Mouse (Mus musculus): ENCODE results near the gene Mfn1.

Gene Mfn1

DNA sequence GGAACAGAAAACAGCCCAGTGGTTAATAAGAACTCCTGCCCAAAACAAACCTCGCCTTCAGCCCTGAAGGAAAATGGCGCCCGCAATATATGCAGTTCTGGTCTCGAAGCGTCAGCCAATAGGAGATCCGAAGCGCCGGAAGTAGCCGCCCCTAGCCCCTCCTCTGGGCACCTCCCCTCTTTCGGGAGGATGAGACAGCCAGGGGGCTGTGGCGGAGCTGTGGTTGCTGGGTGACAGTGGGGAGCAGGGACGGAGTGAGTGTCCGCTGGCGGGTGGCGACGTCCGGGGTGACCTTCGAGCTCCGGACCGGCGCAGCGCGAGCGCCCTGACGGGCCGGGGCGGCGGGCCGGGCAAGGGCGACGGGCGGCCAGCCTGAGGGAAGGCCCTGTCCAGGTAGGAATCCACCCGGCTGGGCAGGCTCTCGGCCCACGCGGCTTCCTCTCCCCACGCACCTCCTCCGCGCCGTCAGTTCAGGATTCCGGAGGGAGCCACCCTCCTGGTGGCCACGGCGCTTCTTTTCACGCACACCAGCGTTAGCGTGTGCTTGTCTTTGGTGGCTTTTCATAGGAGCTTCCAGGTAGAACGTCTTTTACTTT lies at the start of gene Mfn1:
TSS of gene Mfn1 (plus strand) at position 163 of the 596 bp plus-strand sequence.
- peak; percentile 94 for DNase-seq (ENCODE audit: low read depth, low spot score)
- Histone ChIP-seq H3K27me3 (ENCODE audit: control insufficient read depth, insufficient read depth, low read length, poor library complexity, severe bottlenecking) (no peaks in the 10 kb centered on the region), H3K36me3 (ENCODE audit: control insufficient read depth, insufficient read depth, low read length, poor library complexity, severe bottlenecking) (0 out of 2 replicates have a peak, but pooled peaks cover 2% of the 10 kb centered on the region)

DNA sequence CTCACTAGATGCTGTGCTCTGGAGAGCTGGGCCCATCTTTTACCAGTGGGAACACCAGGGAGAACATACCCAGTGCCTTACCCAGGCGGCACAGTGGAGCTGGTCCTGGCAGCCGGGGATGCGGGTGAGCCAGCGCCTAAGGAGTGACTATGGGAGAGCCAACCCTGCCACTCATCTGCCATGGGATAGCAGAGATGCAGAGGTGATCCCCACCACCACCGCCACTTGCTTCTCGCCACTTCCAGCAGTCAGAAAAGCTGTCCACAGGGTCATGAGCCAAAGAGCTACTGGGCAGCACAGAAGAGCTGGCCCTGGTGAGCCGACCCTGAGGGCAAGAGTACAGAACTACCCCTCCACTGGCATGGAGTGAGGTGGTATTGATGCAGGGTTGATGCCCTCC lies 49.3 kb upstream of the Mfn1 start:
- DNase-seq (ENCODE audit: low read depth, low spot score) = no peak
- no peaks in the 10 kb centered on the region for H3K36me3 ChIP-seq (ENCODE audit: control insufficient read depth, insufficient read depth, low read length, poor library complexity, severe bottlenecking)
- H3K27me3 ChIP-seq (ENCODE audit: control insufficient read depth, insufficient read depth, low read length, poor library complexity, severe bottlenecking) = no peaks in the 10 kb centered on the region

DNA sequence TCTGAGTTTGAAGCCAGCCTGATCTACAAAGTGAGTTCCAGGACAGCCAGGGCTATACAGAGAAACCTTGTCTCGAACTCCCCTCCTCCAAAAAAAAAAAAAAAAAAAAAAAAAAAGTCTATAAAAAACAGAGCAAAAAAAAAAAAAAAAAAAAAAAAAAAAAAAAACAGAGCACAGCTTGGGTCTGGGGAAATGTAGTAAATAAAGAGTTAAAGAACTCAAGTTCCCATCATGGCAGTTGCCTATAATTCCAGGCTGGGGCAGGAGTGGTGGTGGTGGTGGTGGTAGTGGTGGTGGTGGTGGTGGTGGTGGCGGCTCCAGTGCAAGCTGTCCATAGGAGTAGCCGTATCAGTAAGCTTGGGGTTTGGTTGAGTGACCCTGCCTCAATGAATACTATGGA lies 46.2 kb upstream of the Mfn1 start:
- Histone ChIP-seq H3K27me3 (ENCODE audit: control insufficient read depth, insufficient read depth, low read length, poor library complexity, severe bottlenecking) (no peaks in the 10 kb centered on the region), H3K36me3 (ENCODE audit: control insufficient read depth, insufficient read depth, low read length, poor library complexity, severe bottlenecking) (no peaks in the 10 kb centered on the region)
- no peak for DNase-seq (ENCODE audit: low read depth, low spot score)

DNA sequence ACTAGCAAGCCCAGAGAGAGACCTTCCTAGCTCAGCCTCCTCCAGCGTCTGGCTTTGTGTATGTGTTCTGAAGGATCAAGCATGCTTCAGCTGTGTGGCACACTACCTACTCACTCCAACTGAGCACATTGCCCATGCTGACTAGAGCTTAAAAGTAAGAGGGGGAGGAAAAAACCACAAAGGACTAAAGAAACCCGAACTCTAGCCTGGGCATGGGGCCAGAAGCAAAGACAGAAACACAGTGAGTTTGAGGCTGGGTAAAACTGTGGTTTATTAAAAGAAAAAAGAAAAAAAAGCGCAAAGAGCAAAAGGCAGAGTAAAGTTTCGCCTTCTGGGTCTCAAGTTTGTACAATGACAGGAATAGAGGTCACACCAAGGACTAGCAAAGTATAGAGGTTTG lies 42.7 kb upstream of the Mfn1 start:
- no peak for DNase-seq (ENCODE audit: low read depth, low spot score)

DNA sequence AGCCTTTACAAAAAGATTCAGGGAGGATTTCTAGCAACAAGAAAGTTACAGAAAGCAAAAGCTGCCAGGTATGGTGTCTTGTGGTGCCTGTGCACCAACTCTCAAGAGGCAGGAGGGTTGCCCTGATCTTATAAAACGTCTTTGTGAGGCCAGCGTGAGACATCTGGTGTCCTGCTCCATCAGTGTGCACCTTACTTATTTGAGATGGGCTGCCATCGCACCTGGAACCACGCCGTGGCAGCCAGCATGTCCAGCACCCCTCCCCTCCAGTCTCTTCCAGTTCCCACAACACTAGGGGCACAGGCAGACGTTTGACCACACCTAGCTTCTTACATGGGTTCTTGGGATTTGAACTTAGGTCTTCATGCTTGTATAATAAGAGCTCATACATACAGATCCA lies 41.1 kb upstream of the Mfn1 start:
- no peaks in the 10 kb centered on the region for H3K36me3 ChIP-seq (ENCODE audit: control insufficient read depth, insufficient read depth, low read length, poor library complexity, severe bottlenecking)
- no peaks in the 10 kb centered on the region for H3K27me3 ChIP-seq (ENCODE audit: control insufficient read depth, insufficient read depth, low read length, poor library complexity, severe bottlenecking)
- no peak for DNase-seq (ENCODE audit: low read depth, low spot score)

More for the DNA sequence above, 42.7 kb upstream of the Mfn1 start:
- Histone ChIP-seq H3K36me3 (ENCODE audit: control insufficient read depth, insufficient read depth, low read length, poor library complexity, severe bottlenecking) (no peaks in the 10 kb centered on the region), H3K27me3 (ENCODE audit: control insufficient read depth, insufficient read depth, low read length, poor library complexity, severe bottlenecking) (no peaks in the 10 kb centered on the region)

DNA sequence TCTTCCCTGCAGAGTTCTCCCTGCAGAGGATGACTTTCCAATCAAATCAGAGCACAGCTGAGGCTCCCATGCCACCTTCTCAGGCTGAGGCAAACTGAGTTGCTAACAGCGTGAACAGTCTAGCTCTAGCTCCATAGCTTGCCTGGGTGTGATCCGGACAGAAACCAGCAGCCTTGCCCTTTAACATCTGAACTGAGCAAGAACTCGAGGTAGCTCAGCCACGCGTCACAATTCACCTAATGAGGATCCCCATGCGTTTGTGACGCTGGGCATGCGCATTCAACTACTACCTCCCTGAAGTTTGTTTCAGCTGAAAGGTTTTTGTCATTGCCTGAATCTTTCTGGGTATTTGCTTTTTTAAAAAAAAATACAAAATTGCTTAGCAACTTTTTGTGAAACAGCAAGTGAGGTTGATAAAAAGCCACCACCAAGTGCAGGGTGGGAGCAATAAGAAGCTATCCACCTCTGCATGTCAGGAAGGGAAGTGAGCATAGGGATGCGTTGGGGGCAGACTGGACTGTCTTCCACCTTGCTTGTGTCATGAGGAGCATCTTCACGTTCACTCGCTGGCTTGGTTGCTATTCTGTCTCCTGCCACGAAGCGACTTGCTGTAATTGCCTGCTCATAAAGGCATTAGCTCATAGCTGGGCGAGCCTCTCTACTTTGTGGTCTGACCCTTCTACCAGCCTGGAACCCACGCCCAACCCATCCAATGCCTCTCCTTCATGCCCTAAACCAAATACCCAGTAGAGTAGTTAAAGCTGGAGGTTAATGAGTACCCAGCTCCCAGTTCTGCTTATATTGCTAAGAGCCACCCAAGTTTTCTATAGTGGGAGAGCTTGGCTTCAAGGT lies 39.0 kb upstream of the Mfn1 start:
- DNase-seq (ENCODE audit: low read depth, low spot score) = peak; percentile 93
- no peaks in the 10 kb centered on the region for H3K36me3 ChIP-seq (ENCODE audit: control insufficient read depth, insufficient read depth, low read length, poor library complexity, severe bottlenecking)
- H3K27me3 ChIP-seq (ENCODE audit: control insufficient read depth, insufficient read depth, low read length, poor library complexity, severe bottlenecking) = no peaks in the 10 kb centered on the region

DNA sequence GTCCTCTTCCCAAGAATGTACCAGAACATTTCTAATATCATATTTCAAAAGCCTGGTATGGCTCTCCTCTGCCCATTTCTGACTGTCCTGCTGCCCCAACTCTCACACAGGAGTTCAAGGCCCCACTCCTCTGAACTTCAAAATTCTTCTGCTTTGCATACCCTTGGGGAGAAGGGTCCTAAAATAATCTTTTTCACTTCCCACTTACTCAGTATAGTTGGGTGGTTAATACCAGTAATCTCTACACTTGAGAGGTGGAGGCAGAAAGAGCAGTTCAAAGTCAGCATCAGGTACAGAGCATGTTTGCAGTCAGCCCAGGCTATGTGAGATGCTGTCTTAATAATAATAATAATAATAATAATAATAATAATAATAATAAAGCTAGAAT lies 38.3 kb upstream of the Mfn1 start:
- no peaks in the 10 kb centered on the region for H3K36me3 ChIP-seq (ENCODE audit: control insufficient read depth, insufficient read depth, low read length, poor library complexity, severe bottlenecking)
- peak; percentile 76 for DNase-seq (ENCODE audit: low read depth, low spot score)
- no peaks in the 10 kb centered on the region for H3K27me3 ChIP-seq (ENCODE audit: control insufficient read depth, insufficient read depth, low read length, poor library complexity, severe bottlenecking)

DNA sequence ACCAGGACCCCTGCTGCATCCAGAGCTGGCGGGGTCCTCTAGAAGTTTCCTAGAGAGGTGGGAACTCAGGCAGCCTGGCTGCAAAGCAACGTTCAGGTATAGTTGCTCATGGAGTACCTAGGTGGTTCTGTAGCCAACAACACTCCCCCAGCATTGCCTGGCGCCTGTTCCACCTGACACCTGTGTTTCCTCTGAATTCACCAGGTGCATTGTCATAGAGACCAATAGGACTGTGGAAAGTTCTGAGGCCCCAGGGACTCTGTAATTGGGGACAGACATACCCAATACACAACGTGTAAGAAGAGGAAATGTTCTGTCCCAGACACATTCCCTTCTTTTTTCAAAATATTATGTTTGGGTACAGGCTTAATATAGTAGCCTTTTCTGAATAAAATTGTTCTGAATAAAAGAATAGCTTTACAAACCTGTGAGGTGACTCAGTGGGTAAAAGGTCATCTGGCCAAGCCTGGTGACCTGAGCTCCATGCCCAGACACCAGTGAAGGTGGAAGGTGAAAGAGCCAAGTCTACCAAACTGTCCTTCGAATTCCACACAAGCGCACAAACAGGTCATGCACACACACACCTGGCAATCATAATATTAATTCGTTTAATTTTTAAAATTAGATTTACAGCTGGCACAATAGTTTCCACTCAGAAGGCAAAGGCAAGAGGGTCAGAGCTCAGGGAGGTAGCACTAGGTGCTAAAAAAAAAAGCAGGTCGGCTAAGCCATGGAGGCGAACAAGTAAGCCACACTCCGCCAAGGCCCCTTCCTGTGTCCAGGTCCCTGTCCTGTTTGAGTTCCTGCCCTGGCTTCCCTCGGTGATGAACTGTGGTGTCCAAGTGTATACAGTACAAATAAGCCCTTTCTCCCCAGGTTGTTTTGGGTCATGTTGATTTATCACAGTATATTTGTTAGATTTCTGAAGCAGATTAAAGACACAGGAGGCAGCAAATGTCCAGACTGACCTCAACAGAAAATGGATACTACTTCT lies 36.9 kb upstream of the Mfn1 start, which contains the start of gene Kcnmb3:
TSS of gene Kcnmb3 (minus strand) at position 135 of the 994 bp plus-strand sequence.
- H3K27me3 ChIP-seq (ENCODE audit: control insufficient read depth, insufficient read depth, low read length, poor library complexity, severe bottlenecking) = no peaks in the 10 kb centered on the region
- no peaks in the 10 kb centered on the region for H3K36me3 ChIP-seq (ENCODE audit: control insufficient read depth, insufficient read depth, low read length, poor library complexity, severe bottlenecking)
- DNase-seq (ENCODE audit: low read depth, low spot score) = peak; percentile 33

DNA sequence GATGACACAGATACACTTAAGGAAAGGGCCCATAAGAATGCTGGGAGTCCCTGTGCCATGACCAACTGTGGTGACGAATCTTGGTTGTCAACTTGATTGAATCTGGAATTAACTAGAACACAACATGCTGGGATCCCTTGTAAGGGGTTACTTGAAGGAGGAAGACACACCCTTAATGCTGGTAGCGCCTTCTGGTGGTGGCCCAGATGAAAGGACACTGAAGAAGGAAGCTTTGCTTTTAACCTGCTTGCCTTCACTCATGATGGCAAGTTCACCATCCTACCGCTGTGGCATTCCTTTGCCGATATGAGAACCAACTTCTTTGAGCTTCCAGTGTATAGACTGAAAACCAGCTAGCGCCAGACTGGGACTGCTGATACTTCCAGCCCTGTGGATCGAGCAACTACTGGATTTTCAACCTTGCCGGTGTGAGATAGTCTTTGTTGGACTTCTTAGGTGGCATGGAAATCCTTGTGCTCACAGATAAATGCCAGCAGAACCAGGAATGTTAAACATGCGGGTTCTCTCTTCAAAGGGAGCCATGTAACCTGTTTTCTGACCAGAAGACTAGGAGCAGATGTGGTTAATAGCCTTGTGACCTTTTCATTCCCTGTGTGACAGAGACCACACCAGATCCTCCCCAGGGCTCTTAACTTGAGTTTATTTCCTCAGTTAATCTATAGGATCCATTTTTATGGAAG lies 34.7 kb upstream of the Mfn1 start:
- DNase-seq (ENCODE audit: low read depth, low spot score) = peak; percentile 77
- H3K27me3 ChIP-seq (ENCODE audit: control insufficient read depth, insufficient read depth, low read length, poor library complexity, severe bottlenecking) = no peaks in the 10 kb centered on the region
- H3K36me3 ChIP-seq (ENCODE audit: control insufficient read depth, insufficient read depth, low read length, poor library complexity, severe bottlenecking) = no peaks in the 10 kb centered on the region

DNA sequence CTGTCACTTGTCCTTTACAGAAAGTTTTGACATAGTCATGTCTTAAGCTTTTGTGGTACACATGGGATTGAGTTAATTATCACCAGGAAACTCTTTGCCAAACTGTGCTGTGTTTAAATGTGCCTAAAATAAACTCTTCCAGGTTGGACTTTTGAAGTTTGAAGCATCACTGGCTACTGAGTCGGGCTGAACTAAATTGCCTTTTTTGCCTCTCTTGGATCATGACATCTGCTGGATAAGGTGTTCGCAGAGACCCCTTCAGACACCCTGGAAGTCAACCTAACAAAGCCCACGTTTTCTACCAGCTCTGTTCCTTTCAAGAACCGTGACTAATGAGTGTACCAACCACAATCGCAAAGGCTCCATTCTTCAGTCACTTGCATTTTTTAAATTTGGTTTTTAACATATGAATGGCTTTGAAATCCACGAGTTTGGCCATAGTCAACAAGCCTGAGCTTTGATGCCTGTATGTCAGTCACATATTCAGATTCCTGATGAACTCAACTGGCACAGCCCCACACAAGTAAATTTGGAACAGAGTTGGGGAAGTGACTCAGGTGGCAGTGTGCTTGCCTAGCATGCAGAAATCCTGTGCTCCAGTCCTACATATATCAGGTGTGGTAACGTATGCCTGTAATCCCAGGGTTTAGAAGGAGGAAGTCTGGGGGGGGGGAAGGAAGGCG lies 34.0 kb upstream of the Mfn1 start:
- no peaks in the 10 kb centered on the region for H3K27me3 ChIP-seq (ENCODE audit: control insufficient read depth, insufficient read depth, low read length, poor library complexity, severe bottlenecking)
- no peak for DNase-seq (ENCODE audit: low read depth, low spot score)
- H3K36me3 ChIP-seq (ENCODE audit: control insufficient read depth, insufficient read depth, low read length, poor library complexity, severe bottlenecking) = no peaks in the 10 kb centered on the region

DNA sequence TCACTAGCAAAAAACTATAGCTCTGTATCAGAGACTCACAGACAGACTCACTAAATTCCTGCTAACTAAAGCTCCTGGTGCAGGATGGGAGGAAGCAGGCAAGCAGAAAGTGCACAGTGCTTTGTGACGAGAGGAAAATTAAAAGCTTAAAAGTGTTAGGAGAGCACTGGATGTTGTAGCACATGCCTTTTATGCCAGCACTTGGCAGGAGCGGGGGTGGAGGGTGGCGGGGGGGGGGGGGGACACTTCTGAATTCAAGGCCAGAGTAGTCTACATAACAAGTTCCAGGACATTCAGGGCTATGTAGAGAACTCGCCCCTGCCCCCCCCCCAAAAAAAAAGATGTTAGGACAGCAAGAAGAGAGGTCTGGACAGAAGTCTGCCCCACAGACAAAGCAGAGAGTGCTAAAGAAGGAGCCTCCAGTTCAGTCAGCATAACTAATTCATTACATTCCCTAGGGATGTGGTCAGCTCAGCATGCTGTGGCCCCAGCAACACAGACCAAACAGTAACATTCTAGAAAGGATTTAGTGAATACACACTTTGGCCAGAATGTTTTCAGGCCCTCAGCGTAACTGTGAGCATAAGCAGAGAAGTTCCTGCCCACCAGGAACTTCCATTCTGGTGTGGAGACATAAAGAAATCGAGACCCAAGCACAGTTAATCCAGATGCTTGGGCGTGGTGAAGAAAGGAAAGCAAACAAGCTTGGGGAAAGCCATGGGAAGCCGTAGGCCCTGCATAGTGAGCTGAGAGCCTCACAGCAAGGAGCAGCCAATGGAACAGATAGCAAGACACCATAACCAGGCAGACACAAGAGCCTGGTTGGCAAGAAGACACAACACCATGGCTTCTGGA lies 33.2 kb upstream of the Mfn1 start:
- DNase-seq (ENCODE audit: low read depth, low spot score) = no peak
- no peaks in the 10 kb centered on the region for H3K27me3 ChIP-seq (ENCODE audit: control insufficient read depth, insufficient read depth, low read length, poor library complexity, severe bottlenecking)

DNA sequence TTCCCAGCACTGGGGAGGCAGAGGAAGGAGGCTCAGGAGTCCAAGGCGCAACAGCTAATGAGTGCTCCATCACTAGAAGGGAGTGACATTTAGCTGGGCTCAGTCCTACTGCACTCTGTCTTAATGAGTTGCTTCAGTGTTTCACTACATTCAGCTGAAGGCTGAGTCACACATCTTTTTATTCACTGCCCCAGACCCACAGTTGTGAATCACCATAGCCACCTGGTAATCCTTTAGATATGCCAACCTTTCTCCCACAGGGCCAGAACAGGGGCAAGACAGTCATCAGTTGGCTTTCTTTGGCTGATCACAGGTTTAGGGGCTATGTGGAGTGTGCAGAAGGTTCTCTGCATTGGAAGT lies 32.6 kb upstream of the Mfn1 start:
- Histone ChIP-seq H3K36me3 (ENCODE audit: control insufficient read depth, insufficient read depth, low read length, poor library complexity, severe bottlenecking) (no peaks in the 10 kb centered on the region), H3K27me3 (ENCODE audit: control insufficient read depth, insufficient read depth, low read length, poor library complexity, severe bottlenecking) (no peaks in the 10 kb centered on the region)
- no peak for DNase-seq (ENCODE audit: low read depth, low spot score)

More for the DNA sequence above, 33.2 kb upstream of the Mfn1 start:
- H3K36me3 ChIP-seq (ENCODE audit: control insufficient read depth, insufficient read depth, low read length, poor library complexity, severe bottlenecking) = no peaks in the 10 kb centered on the region

DNA sequence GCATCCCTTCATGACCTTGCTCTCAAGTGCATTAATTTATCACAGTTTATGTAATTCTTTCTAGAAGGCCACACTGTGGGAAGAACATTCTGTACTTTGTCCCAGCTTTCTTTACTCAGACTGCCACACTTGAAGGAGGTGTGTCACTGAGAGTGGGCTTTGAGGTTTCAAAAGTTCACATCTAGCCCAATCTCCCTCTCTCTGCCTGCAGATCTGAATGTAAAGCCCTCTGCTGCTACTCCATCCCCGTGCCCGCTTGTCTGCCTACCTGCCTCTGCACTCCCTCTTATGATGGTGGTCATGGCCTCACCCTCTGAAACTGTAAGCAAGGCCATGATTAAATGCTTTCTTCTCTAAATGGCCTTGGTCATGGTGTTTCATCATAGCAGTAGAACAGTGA lies 28.9 kb upstream of the Mfn1 start:
- no peak for DNase-seq (ENCODE audit: low read depth, low spot score)
- H3K27me3 ChIP-seq (ENCODE audit: control insufficient read depth, insufficient read depth, low read length, poor library complexity, severe bottlenecking) = no peaks in the 10 kb centered on the region
- H3K36me3 ChIP-seq (ENCODE audit: control insufficient read depth, insufficient read depth, low read length, poor library complexity, severe bottlenecking) = no peaks in the 10 kb centered on the region

All from splenic B cell, adult 2 months (primary cell).